Mouse (Mus musculus) small intestine, adult 2 months (tissue): ENCODE results near the gene Dnajc16.

ENCODE experiments used
- CTCF ChIP-seq: fragments of 200-500 bp; IDR thresholded peaks from 2 replicates; pipeline ENCODE4 v1.5.1; 2012; ENCODE audit warnings: low read depth, mild to moderate bottlenecking, control low read depth, inconsistent platforms, low read length, moderate library complexity, mixed read lengths; ENCODE audit not compliant: insufficient replicate concordance, insufficient read length; ENCODE audit errors: extremely low read depth
- POLR2A ChIP-seq: fragments of 200-500 bp; IDR thresholded peaks from 2 replicates; pipeline ENCODE4 v1.6.1; 2012; ENCODE audit warnings: low read depth, mild to moderate bottlenecking, control low read depth, inconsistent platforms, low read length, moderate library complexity

DNA sequence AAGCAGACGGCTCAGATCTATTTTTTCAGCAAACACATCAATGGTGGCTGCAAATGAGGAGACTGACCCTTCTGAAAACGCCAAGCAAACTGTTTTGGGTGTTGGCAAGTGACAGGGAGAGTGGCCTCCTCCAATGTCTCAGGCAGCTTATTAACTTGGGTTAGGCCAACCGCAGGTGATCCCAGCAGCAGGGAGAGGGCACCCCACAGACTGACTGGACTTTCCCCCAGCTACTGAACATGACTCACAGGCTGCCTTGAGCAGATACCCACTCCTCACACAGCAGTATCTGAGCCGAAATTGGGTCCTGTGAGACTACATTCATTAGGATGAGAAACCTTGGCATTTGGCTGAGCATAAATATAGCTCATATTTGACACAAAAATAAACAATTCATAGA, 29.8 kb downstream of the Dnajc16 start:
- TF ChIP-seq CTCF (no peak), POLR2A (no peak)
